Mouse (Mus musculus): ENCODE results near the gene Neurod2. TPM values are rescaled to one million over a fixed set of nuclear protein-coding genes. Genes with fewer than 3 reads are reported as not detected.

Neurod2 gene
- polyA plus RNA-seq, 1 experiment from 2014 or later, result 0.10 TPM

GRCm38 (mm10) chr11:98296277-98296676 is 33.2 kb downstream of the Neurod2 start:
- Histone ChIP-seq H3K4me1 (replicated peaks; ENCODE audit: control insufficient read depth, insufficient read depth, low read length) (no peaks in the 10 kb centered on the region), H3K4me2 (no peak overlapping the region), H3K27ac (ENCODE audit: low read depth, low read length) (no peak overlapping the region), H3K9ac (ENCODE audit: low read depth, low read length) (no peak overlapping the region), H3K9me3 (ENCODE audit: control insufficient read depth, low read length) (no peaks in the 10 kb centered on the region), H3K36me3 (ENCODE audit: control insufficient read depth, insufficient read depth, low read length) (no peaks in the 10 kb centered on the region), H3K4me3 (ENCODE audit: low read depth, low read length) (no peak overlapping the region), H3K27me3 (replicated peaks; ENCODE audit: control insufficient read depth, insufficient read depth, low read length) (peaks cover 77% of the 10 kb centered on the region)
- DNase-seq (ENCODE audit: low spot score), result no peak
- ATAC-seq (replicated peaks; ENCODE audit: low FRiP score), result no peak
- 6% methylated on average over 5 of the region's 5 CpGs for WGBS

GRCm38 (mm10) chr11:98295013-98295585 is 34.3 kb downstream of the Neurod2 start:
- peak overlapping the region; percentile 58 for H3K4me3 ChIP-seq (ENCODE audit: low read depth, low read length)
- H3K27me3 ChIP-seq (replicated peaks; ENCODE audit: control insufficient read depth, insufficient read depth, low read length), result peaks cover 74% of the 10 kb centered on the region
- peak overlapping the region; percentile 61 for H3K9ac ChIP-seq (ENCODE audit: low read depth, low read length)
- DNase-seq (ENCODE audit: low spot score), result no peak
- H3K4me2 ChIP-seq, result peak overlapping the region; percentile 84
- H3K9me3 ChIP-seq (ENCODE audit: control insufficient read depth, low read length), result no peaks in the 10 kb centered on the region
- WGBS, result 11% methylated on average over 9 of the region's 9 CpGs
- no peak for ATAC-seq (replicated peaks; ENCODE audit: low FRiP score)
- H3K27ac ChIP-seq (ENCODE audit: low read depth, low read length), result no peak overlapping the region
- no peaks in the 10 kb centered on the region for H3K4me1 ChIP-seq (replicated peaks; ENCODE audit: control insufficient read depth, insufficient read depth, low read length)
- H3K36me3 ChIP-seq (ENCODE audit: control insufficient read depth, insufficient read depth, low read length), result no peaks in the 10 kb centered on the region

- Histone ChIP-seq H3K27ac (ENCODE audit: low read depth, low read length) (no peak overlapping the region), H3K27me3 (replicated peaks; ENCODE audit: control insufficient read depth, insufficient read depth, low read length) (peaks cover 76% of the 10 kb centered on the region), H3K4me2 (peak overlapping the region; percentile 84), H3K9me3 (ENCODE audit: control insufficient read depth, low read length) (no peaks in the 10 kb centered on the region), H3K9ac (ENCODE audit: low read depth, low read length) (peak overlapping the region; percentile 61), H3K4me1 (replicated peaks; ENCODE audit: control insufficient read depth, insufficient read depth, low read length) (no peaks in the 10 kb centered on the region), H3K36me3 (ENCODE audit: control insufficient read depth, insufficient read depth, low read length) (no peaks in the 10 kb centered on the region), H3K4me3 (ENCODE audit: low read depth, low read length) (peak overlapping the region; percentile 58)
- DNase-seq (ENCODE audit: low spot score) (peak; percentile 58), ATAC-seq (replicated peaks; ENCODE audit: low FRiP score) (no peak)
- WGBS, result 2% methylated on average over 58 of the region's 58 CpGs
These were observed 35.0 kb downstream of the Neurod2 start for GRCm38 (mm10) chr11:98294188-98295012.

- DNase-seq (ENCODE audit: low spot score) (no peak), ATAC-seq (replicated peaks; ENCODE audit: low FRiP score) (no peak)
- H3K36me3 ChIP-seq (ENCODE audit: control insufficient read depth, insufficient read depth, low read length), result no peaks in the 10 kb centered on the region
- WGBS, result 41% methylated on average over 2 of the region's 2 CpGs
- peaks cover 68% of the 10 kb centered on the region for H3K27me3 ChIP-seq (replicated peaks; ENCODE audit: control insufficient read depth, insufficient read depth, low read length)
- no peak overlapping the region for H3K9ac ChIP-seq (ENCODE audit: low read depth, low read length)
- H3K9me3 ChIP-seq (ENCODE audit: control insufficient read depth, low read length), result no peaks in the 10 kb centered on the region
- H3K27ac ChIP-seq (ENCODE audit: low read depth, low read length), result no peak overlapping the region
- no peak overlapping the region for H3K4me3 ChIP-seq (ENCODE audit: low read depth, low read length)
- no peaks in the 10 kb centered on the region for H3K4me1 ChIP-seq (replicated peaks; ENCODE audit: control insufficient read depth, insufficient read depth, low read length)
- H3K4me2 ChIP-seq, result no peak overlapping the region
These were observed 36.4 kb downstream of the Neurod2 start for GRCm38 (mm10) chr11:98293070-98293469.

GRCm38 (mm10) chr11:98290906-98291305 is 38.5 kb downstream of the Neurod2 start:
- H3K9ac ChIP-seq (ENCODE audit: low read depth, low read length), result no peak overlapping the region
- H3K9me3 ChIP-seq (ENCODE audit: control insufficient read depth, low read length), result no peaks in the 10 kb centered on the region
- DNase-seq (ENCODE audit: low spot score), result no peak
- ATAC-seq (replicated peaks; ENCODE audit: low FRiP score), result no peak
- WGBS, result 62% methylated on average over 2 of the region's 2 CpGs
- no peaks in the 10 kb centered on the region for H3K36me3 ChIP-seq (ENCODE audit: control insufficient read depth, insufficient read depth, low read length)
- H3K4me1 ChIP-seq (replicated peaks; ENCODE audit: control insufficient read depth, insufficient read depth, low read length), result no peaks in the 10 kb centered on the region
- peaks cover 48% of the 10 kb centered on the region for H3K27me3 ChIP-seq (replicated peaks; ENCODE audit: control insufficient read depth, insufficient read depth, low read length)
- no peak overlapping the region for H3K27ac ChIP-seq (ENCODE audit: low read depth, low read length)
- no peak overlapping the region for H3K4me2 ChIP-seq
- no peak overlapping the region for H3K4me3 ChIP-seq (ENCODE audit: low read depth, low read length)

DNA sequence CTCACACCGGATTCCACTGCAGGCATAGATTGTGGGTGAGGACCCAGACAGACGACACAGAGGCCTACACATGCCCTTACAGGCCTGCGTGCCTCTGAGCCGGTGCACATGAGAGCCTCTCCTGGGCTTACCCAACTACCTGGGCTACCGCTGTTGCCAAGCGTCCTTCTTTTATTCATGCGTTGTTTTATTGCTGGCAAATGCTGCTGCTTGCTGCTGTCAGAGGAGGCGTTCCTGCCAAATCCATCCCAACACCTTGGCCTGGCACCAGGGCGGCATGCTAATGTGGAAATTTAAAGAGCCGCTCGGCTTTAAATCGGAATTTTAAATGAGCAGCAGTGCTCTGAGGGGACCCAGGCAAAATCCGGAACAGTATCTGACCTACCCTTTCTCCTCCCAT is 39.6 kb downstream of the Neurod2 start:
- Histone ChIP-seq H3K27me3 (replicated peaks; ENCODE audit: control insufficient read depth, insufficient read depth, low read length) (peaks cover 38% of the 10 kb centered on the region), H3K27ac (ENCODE audit: low read depth, low read length) (no peak overlapping the region), H3K4me2 (no peak overlapping the region), H3K9ac (ENCODE audit: low read depth, low read length) (no peak overlapping the region), H3K4me1 (replicated peaks; ENCODE audit: control insufficient read depth, insufficient read depth, low read length) (no peaks in the 10 kb centered on the region), H3K9me3 (ENCODE audit: control insufficient read depth, low read length) (no peaks in the 10 kb centered on the region), H3K36me3 (ENCODE audit: control insufficient read depth, insufficient read depth, low read length) (no peaks in the 10 kb centered on the region), H3K4me3 (ENCODE audit: low read depth, low read length) (no peak overlapping the region)
- 50% methylated on average over 13 of the region's 13 CpGs for WGBS
- DNase-seq (ENCODE audit: low spot score) (no peak), ATAC-seq (replicated peaks; ENCODE audit: low FRiP score) (no peak)

GRCm38 (mm10) chr11:98287961-98288360 is 41.5 kb downstream of the Neurod2 start:
- DNase-seq (ENCODE audit: low spot score), result no peak
- H3K4me2 ChIP-seq, result no peak overlapping the region
- WGBS, result 49% methylated on average over 7 of the region's 7 CpGs
- no peaks in the 10 kb centered on the region for H3K9me3 ChIP-seq (ENCODE audit: control insufficient read depth, low read length)
- no peaks in the 10 kb centered on the region for H3K36me3 ChIP-seq (ENCODE audit: control insufficient read depth, insufficient read depth, low read length)
- no peak overlapping the region for H3K27ac ChIP-seq (ENCODE audit: low read depth, low read length)
- peaks cover 22% of the 10 kb centered on the region for H3K27me3 ChIP-seq (replicated peaks; ENCODE audit: control insufficient read depth, insufficient read depth, low read length)
- H3K4me3 ChIP-seq (ENCODE audit: low read depth, low read length), result no peak overlapping the region
- H3K9ac ChIP-seq (ENCODE audit: low read depth, low read length), result no peak overlapping the region
- no peak for ATAC-seq (replicated peaks; ENCODE audit: low FRiP score)
- H3K4me1 ChIP-seq (replicated peaks; ENCODE audit: control insufficient read depth, insufficient read depth, low read length), result no peaks in the 10 kb centered on the region

DNA sequence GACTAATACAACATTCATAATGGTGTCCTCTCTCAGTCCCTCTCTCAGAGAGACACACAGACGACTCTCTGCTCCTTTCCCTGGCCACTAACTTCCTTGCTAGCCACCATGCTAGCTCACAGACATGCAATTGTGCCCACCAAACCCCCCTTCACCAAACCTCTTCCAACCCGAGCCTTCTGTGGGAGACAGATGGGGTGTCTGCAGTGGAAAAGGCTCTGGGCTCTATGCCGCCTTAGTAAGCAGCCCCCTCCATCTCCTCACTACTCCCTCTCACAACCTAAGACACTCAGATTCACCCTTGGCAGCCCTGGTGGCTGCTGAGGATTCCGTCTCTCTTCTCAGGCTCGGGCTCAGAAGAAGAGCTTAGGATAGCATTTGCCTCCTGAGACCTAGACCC is 41.9 kb downstream of the Neurod2 start:
- H3K27me3 ChIP-seq (replicated peaks; ENCODE audit: control insufficient read depth, insufficient read depth, low read length), result peaks cover 21% of the 10 kb centered on the region
- ATAC-seq (replicated peaks; ENCODE audit: low FRiP score) (no peak), DNase-seq (ENCODE audit: low spot score) (no peak)
- no peak overlapping the region for H3K27ac ChIP-seq (ENCODE audit: low read depth, low read length)
- 45% methylated on average over 5 of the region's 5 CpGs for WGBS
- no peak overlapping the region for H3K4me3 ChIP-seq (ENCODE audit: low read depth, low read length)
- no peaks in the 10 kb centered on the region for H3K9me3 ChIP-seq (ENCODE audit: control insufficient read depth, low read length)
- H3K9ac ChIP-seq (ENCODE audit: low read depth, low read length), result no peak overlapping the region
- H3K4me1 ChIP-seq (replicated peaks; ENCODE audit: control insufficient read depth, insufficient read depth, low read length), result no peaks in the 10 kb centered on the region
- H3K36me3 ChIP-seq (ENCODE audit: control insufficient read depth, insufficient read depth, low read length), result no peaks in the 10 kb centered on the region
- no peak overlapping the region for H3K4me2 ChIP-seq

DNA sequence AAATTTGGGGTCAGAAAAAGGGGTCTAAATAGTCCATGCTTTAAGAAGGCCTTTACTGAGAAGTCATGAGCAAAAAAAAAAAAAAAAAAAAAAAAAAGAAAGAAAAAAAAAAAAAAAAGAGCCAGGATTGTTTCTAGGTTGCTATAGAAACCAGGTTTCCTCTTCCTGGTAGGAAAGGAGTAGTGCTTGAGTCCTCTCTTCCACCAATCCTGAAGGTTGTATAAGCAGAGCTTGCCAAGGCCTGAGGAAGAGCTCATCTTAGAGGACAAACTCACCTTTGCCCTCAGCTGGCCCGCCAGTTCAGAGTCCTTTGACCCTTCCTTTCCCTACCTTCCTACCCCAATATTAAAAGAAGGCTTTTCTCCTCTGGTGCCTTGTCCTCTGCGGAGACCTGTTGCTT is 44.1 kb downstream of the Neurod2 start:
- H3K4me1 ChIP-seq (replicated peaks; ENCODE audit: control insufficient read depth, insufficient read depth, low read length), result no peaks in the 10 kb centered on the region
- WGBS, result 62% methylated on average over 2 of the region's 2 CpGs
- H3K9me3 ChIP-seq (ENCODE audit: control insufficient read depth, low read length), result no peaks in the 10 kb centered on the region
- H3K27me3 ChIP-seq (replicated peaks; ENCODE audit: control insufficient read depth, insufficient read depth, low read length), result peaks cover 16% of the 10 kb centered on the region
- no peak overlapping the region for H3K27ac ChIP-seq (ENCODE audit: low read depth, low read length)
- no peaks in the 10 kb centered on the region for H3K36me3 ChIP-seq (ENCODE audit: control insufficient read depth, insufficient read depth, low read length)
- no peak overlapping the region for H3K9ac ChIP-seq (ENCODE audit: low read depth, low read length)
- no peak overlapping the region for H3K4me2 ChIP-seq
- ATAC-seq (replicated peaks; ENCODE audit: low FRiP score), result no peak
- no peak for DNase-seq (ENCODE audit: low spot score)
- no peak overlapping the region for H3K4me3 ChIP-seq (ENCODE audit: low read depth, low read length)
